Mouse (Mus musculus) ES-E14 (cell line): ENCODE results near the gene Slc25a22. TPM values are rescaled to one million over a fixed set of nuclear protein-coding genes. Genes with fewer than 3 reads are reported as not detected.

Source experiments
- DNase-seq: peaks from one replicate; pipeline ENCODE4 v3.0.0-alpha.2; 2013; ENCODE audit warnings: low read depth, low spot score
- H3K27ac ChIP-seq: 2 replicates; pipeline ENCODE4 v1.5.1; 2012; ENCODE audit warnings: low read depth, mild to moderate bottlenecking, low read length, moderate library complexity, mixed read lengths; ENCODE audit not compliant: poor library complexity, insufficient read depth, severe bottlenecking
- H3K36me3 ChIP-seq: 2 replicates; pipeline ENCODE4 v1.6.1; 2012; ENCODE audit warnings: mild to moderate bottlenecking, low read length, moderate library complexity, mixed read lengths; ENCODE audit not compliant: control insufficient read depth, poor library complexity, insufficient read depth, severe bottlenecking
- H3K4me1 ChIP-seq, 2 experiments: fragments of 150-350 bp in 1 of 2; sonication (generic) in 1 of 2; 2 replicates each; pipeline ENCODE4 v1.6.1; 2012; ENCODE audit warnings: low read length in 2 of 2, mild to moderate bottlenecking in 1 of 2, mixed read lengths in 1 of 2; ENCODE audit not compliant: control insufficient read depth in 2 of 2, insufficient read depth in 2 of 2, poor library complexity in 1 of 2
- H3K4me3 ChIP-seq, 2 experiments: fragments of 150-350 bp in 1 of 2; sonication (generic) in 1 of 2; 2 replicates each; pipeline ENCODE4 v1.5.1; 2012; ENCODE audit warnings: low read length in 2 of 2, low read depth in 1 of 2, mild to moderate bottlenecking in 1 of 2, mixed read lengths in 1 of 2; ENCODE audit not compliant: insufficient read depth in 1 of 2, poor library complexity in 1 of 2, severe bottlenecking in 1 of 2
- H3K9ac ChIP-seq: 2 replicates; pipeline ENCODE4 v1.6.1; 2012; ENCODE audit warnings: low read depth, mild to moderate bottlenecking, low read length, mixed read lengths; ENCODE audit not compliant: poor library complexity, insufficient read depth, severe bottlenecking
- H3K9me3 ChIP-seq: fragments of 150-350 bp; sonication (generic); 2 replicates; pipeline ENCODE4 v1.6.1; 2012; ENCODE audit warnings: low read depth, mild to moderate bottlenecking, low read length; ENCODE audit not compliant: control insufficient read depth, insufficient read depth
- CHD2 ChIP-seq: IDR thresholded peaks from 2 replicates; pipeline ENCODE4 v1.6.1; 2014; ENCODE audit warnings: mild to moderate bottlenecking, low read depth, low read length, inconsistent platforms
- HCFC1 ChIP-seq: IDR thresholded peaks from 2 replicates; pipeline ENCODE4 v1.6.1; 2012; ENCODE audit warnings: low read length, inconsistent platforms, borderline replicate concordance; ENCODE audit not compliant: insufficient read depth
- MAFK ChIP-seq: IDR thresholded peaks from 2 replicates; pipeline ENCODE4 v1.6.1; 2014; ENCODE audit warnings: mild to moderate bottlenecking, low read depth, low read length, inconsistent platforms; ENCODE audit not compliant: insufficient read depth
- ZC3H11A ChIP-seq: IDR thresholded peaks from 2 replicates; pipeline ENCODE4 v1.6.1; 2012; ENCODE audit warnings: low read depth, mild to moderate bottlenecking, inconsistent platforms, low read length, borderline replicate concordance
- ZNF384 ChIP-seq: IDR thresholded peaks from 2 replicates; pipeline ENCODE4 v1.6.1; 2012; ENCODE audit warnings: low read depth, low read length, inconsistent platforms
- in situ Hi-C, 2 experiments: fragments of 600-800 bp; cut with MboI; formaldehyde crosslinking; loops; one replicate each; pipeline ENCODE4 v1.15.1; 2025; ENCODE audit warnings: low sequenced_read_pairs in 2 of 2, inconsistent platforms in 1 of 2; ENCODE audit not compliant: unreplicated experiment in 2 of 2
- total RNA-seq: library from RNA; depleted of rRNA; stranded (reverse); fragments of 300-350 nt; gene quantifications from 2 replicates; pipeline ENCODE4 v1.2.3, GENCODE M21; 2012

Slc25a22 gene
- total RNA-seq, 1 experiment: 16.2 TPM

GRCm38 (mm10) chr7:141457236-141457635 is 19.5 kb upstream of the Slc25a22 start:
- Histone ChIP-seq H3K4me1 (peaks cover 1 to 29% of the 10 kb centered on the region in 2 experiments; a peak in 3 of 4 replicates), H3K9me3 (no peaks in the 10 kb centered on the region), H3K36me3 (no peaks in the 10 kb centered on the region), H3K9ac (no peak overlapping the region), H3K4me3 (no peak overlapping the region), H3K27ac (no peak overlapping the region)
- DNase-seq: no peak
- no peak for TF ChIP-seq MAFK
- in situ Hi-C loops: no loop called here

- H3K4me1 ChIP-seq: peaks cover 0 to 27% of the 10 kb centered on the region in 2 experiments; a peak in 3 of 4 replicates
- DNase-seq: no peak
- no peaks in the 10 kb centered on the region for H3K9me3 ChIP-seq
- peaks cover 4% of the 10 kb centered on the region for H3K36me3 ChIP-seq
- in situ Hi-C loops: no loop called here
- H3K4me3 ChIP-seq: no peak overlapping the region
- no peak overlapping the region for H3K27ac ChIP-seq
- TF ChIP-seq MAFK (no peak), ZNF384 (no peak), HCFC1 (no peak), ZC3H11A (no peak), CHD2 (no peak)
- no peak overlapping the region for H3K9ac ChIP-seq
These were observed 19.0 kb upstream of the Slc25a22 start for GRCm38 (mm10) chr7:141456739-141457138.

- H3K4me3 ChIP-seq: peak overlapping the region; percentile 68 to 91
- no peaks in the 10 kb centered on the region for H3K9me3 ChIP-seq
- in situ Hi-C loops: no loop called here
- no peak overlapping the region for H3K27ac ChIP-seq
- H3K4me1 ChIP-seq: peaks cover 0 to 26% of the 10 kb centered on the region in 2 experiments; a peak in 3 of 4 replicates
- peak overlapping the region; percentile 74 for H3K9ac ChIP-seq
- H3K36me3 ChIP-seq: peaks cover 13% of the 10 kb centered on the region
- TF ChIP-seq CHD2: no peak
- TF ChIP-seq HCFC1: no peak
- no peak for TF ChIP-seq MAFK
- no peak for TF ChIP-seq ZNF384
- no peak for DNase-seq
These were observed 18.1 kb upstream of the Slc25a22 start for GRCm38 (mm10) chr7:141455610-141456314.

GRCm38 (mm10) chr7:141454967-141455551 is 17.4 kb upstream of the Slc25a22 start, which contains the start of gene Pnpla2:
TSS of gene Pnpla2 (plus strand) at chr7:141455198.
- in situ Hi-C loops: no loop called here
- H3K4me3 ChIP-seq: peak within 1 kb of the TSS; percentile 68 to 91
- DNase-seq: peak; percentile 95
- peaks cover 18% of the 10 kb centered on the region for H3K36me3 ChIP-seq
- H3K9me3 ChIP-seq: no peaks in the 10 kb centered on the region
- TF ChIP-seq ZNF384: no peak
- TF ChIP-seq HCFC1: no peak; the same call in 1 of the 2 replicates
- TF ChIP-seq ZC3H11A: no peak
- TF ChIP-seq MAFK: no peak
- no peak for TF ChIP-seq CHD2
- peaks cover 0 to 20% of the 10 kb centered on the region in 2 experiments; a peak in 2 of 4 replicates for H3K4me1 ChIP-seq
- H3K9ac ChIP-seq: peak within 1 kb of the TSS; percentile 74
- no peak within 1 kb of the TSS for H3K27ac ChIP-seq
